Mouse (Mus musculus) testis, adult 2 months (tissue): ENCODE measurements at regions not wholly inside any gene's neighbourhood (a gene's known extent, or its start where the extent isn't known, plus 50 kb on each side); places are given as distances from the start of the nearest gene placed in this dataset.

Experiments used
- CTCF ChIP-seq: fragments of 200-500 bp; IDR thresholded peaks from 2 replicates; pipeline ENCODE4 v1.5.1; 2012; ENCODE audit warnings: low read depth, mild to moderate bottlenecking, inconsistent platforms, low read length, moderate library complexity; ENCODE audit not compliant: control insufficient read depth, insufficient read depth, insufficient replicate concordance
- POLR2A ChIP-seq: fragments of 200-500 bp; IDR thresholded peaks from 2 replicates; pipeline ENCODE4 v1.6.1; 2012; ENCODE audit warnings: low read depth, mild to moderate bottlenecking, inconsistent platforms, low read length, moderate library complexity; ENCODE audit not compliant: control insufficient read depth

DNA sequence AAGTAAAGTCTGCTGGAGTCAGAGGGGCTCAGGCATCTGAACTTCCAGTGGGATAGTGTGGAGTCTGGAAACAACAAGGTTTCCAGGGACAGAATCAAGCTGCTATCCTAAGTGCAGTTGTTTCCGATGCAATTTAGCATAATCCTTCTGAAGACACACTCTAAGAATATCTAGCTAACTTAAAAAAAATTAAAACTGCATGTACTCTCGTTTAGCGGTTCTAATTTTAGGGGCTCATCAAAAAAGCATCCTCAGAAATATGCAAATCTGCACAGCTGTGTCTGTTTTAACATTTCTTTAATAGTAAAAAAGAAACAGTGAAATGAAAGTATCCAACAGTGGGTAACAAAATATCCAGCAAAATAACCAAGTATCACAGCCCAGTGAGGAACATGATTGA is 64.5 kb upstream of the 1700020N01Rik start:
- no peak for TF ChIP-seq CTCF
- TF ChIP-seq POLR2A: no peak
